Mouse (Mus musculus): ENCODE results near the gene Ankrd11. TPM values are rescaled to one million over a fixed set of nuclear protein-coding genes. Genes with fewer than 3 reads are reported as not detected.

Ankrd11 gene
- polyA plus RNA-seq, 1 experiment from 2014 or later = 46.5 TPM

DNA sequence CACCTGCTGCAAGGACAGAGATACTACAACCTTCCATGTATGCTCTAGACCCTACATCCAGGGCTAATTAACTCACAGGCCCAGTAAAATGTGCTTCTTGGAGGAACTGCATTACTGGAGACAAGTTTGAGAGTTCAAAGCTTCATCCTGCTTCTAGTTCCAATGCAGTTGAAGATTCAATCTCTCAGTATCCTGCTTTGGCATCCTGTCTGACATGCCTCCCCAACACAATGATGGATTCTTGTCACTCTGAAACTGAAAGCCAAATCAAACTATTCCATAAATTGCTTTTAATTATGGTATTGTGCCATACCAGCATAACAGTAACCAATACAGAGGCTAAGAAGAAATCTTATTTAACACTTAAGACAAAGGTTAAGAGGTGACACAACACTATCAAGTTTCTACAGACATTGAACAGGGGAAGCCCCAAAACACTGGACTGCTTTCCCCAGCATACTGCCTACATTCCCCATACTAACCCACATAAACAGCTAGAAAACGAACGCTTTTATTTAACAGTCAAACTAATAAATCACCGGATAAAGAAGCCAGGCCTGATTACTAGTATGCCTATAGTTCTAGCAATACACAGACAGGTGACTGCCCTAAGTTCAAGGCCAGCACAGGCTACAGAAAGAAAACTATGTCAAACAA is 72.0 kb downstream of the Ankrd11 start:
- Histone ChIP-seq H3K27me3 (replicated peaks; ENCODE audit: insufficient read depth, low read length) (no peaks in the 10 kb centered on the region), H3K9ac (replicated peaks; ENCODE audit: low read depth) (no peak overlapping the region), H3K27ac (ENCODE audit: low read length) (no peak overlapping the region), H3K36me3 (ENCODE audit: insufficient read depth, low read length) (no peaks in the 10 kb centered on the region), H3K4me3 (ENCODE audit: low read depth, low read length) (no peak overlapping the region), H3K4me2 (replicated peaks; ENCODE audit: low read depth, low read length) (no peak overlapping the region), H3K9me3 (ENCODE audit: low read length) (no peaks in the 10 kb centered on the region), H3K4me1 (ENCODE audit: insufficient read depth, low read depth, low read length) (no peaks in the 10 kb centered on the region)
- DNase-seq (ENCODE audit: low spot score) (no peak), ATAC-seq (no peak)
- 91% methylated on average over 3 of the region's 3 CpGs for WGBS
- TF ChIP-seq CTCF (IDR thresholded peaks at IDR 0.05) (no peak), EP300 (IDR thresholded peaks at IDR 0.05) (no peak)

- H3K9ac ChIP-seq (replicated peaks; ENCODE audit: low read depth) = no peak overlapping the region
- WGBS = 77% methylated on average over 3 of the region's 3 CpGs
- TF ChIP-seq CTCF (IDR thresholded peaks at IDR 0.05) = no peak
- no peak for TF ChIP-seq EP300 (IDR thresholded peaks at IDR 0.05)
- H3K27ac ChIP-seq (ENCODE audit: low read length) = no peak overlapping the region
- H3K4me1 ChIP-seq (ENCODE audit: insufficient read depth, low read depth, low read length) = no peaks in the 10 kb centered on the region
- H3K9me3 ChIP-seq (ENCODE audit: low read length) = no peaks in the 10 kb centered on the region
- 0 out of 2 replicates have a peak, but pooled peaks cover 3% of the 10 kb centered on the region for H3K36me3 ChIP-seq (ENCODE audit: insufficient read depth, low read length)
- H3K4me3 ChIP-seq (ENCODE audit: low read depth, low read length) = no peak overlapping the region
- no peaks in the 10 kb centered on the region for H3K27me3 ChIP-seq (replicated peaks; ENCODE audit: insufficient read depth, low read length)
- DNase-seq (ENCODE audit: low spot score) = no peak
- no peak overlapping the region for H3K4me2 ChIP-seq (replicated peaks; ENCODE audit: low read depth, low read length)
- no peak for ATAC-seq
These were observed 73.9 kb downstream of the Ankrd11 start for GRCm38 (mm10) chr8:122968145-122968544.

DNA sequence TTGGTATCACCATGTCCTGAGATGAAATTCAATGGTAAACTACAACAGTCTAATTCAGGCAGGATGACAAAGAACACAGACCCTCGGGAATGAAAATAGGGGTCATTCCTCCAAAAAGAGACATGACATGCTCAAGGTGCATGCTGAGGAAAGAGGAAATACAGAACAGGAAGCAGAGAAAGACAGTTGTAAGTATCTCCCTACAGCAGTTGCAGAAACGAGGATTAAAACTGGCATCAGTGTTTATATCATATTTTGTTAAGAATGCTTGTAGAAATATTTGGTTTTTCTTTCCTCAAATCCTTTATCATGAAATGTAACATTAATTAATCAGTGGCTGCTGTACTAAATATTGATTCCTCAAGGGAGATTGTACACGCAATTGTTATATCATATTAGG is 75.4 kb downstream of the Ankrd11 start:
- Histone ChIP-seq H3K9me3 (ENCODE audit: low read length) (no peaks in the 10 kb centered on the region), H3K9ac (replicated peaks; ENCODE audit: low read depth) (no peak overlapping the region), H3K4me2 (replicated peaks; ENCODE audit: low read depth, low read length) (no peak overlapping the region), H3K4me3 (ENCODE audit: low read depth, low read length) (no peak overlapping the region), H3K4me1 (ENCODE audit: insufficient read depth, low read depth, low read length) (peaks cover 10% of the 10 kb centered on the region; the same call in 1 of the 2 replicates), H3K27ac (ENCODE audit: low read length) (no peak overlapping the region), H3K27me3 (replicated peaks; ENCODE audit: insufficient read depth, low read length) (no peaks in the 10 kb centered on the region), H3K36me3 (ENCODE audit: insufficient read depth, low read length) (0 out of 2 replicates have a peak, but pooled peaks cover 3% of the 10 kb centered on the region)
- ATAC-seq = no peak
- DNase-seq (ENCODE audit: low spot score) = no peak
- TF ChIP-seq CTCF (IDR thresholded peaks at IDR 0.05) (no peak), EP300 (IDR thresholded peaks at IDR 0.05) (no peak)
- 66% methylated on average over 3 of the region's 3 CpGs for WGBS

- ATAC-seq (no peak), DNase-seq (ENCODE audit: low spot score) (no peak)
- no peak overlapping the region for H3K9ac ChIP-seq (replicated peaks; ENCODE audit: low read depth)
- H3K36me3 ChIP-seq (ENCODE audit: insufficient read depth, low read length) = 0 out of 2 replicates have a peak, but pooled peaks cover 3% of the 10 kb centered on the region
- peak overlapping the region; percentile 6; the same call in 1 of the 2 replicates for H3K27ac ChIP-seq (ENCODE audit: low read length)
- 45% methylated on average over 5 of the region's 5 CpGs for WGBS
- no peak overlapping the region for H3K4me3 ChIP-seq (ENCODE audit: low read depth, low read length)
- H3K4me1 ChIP-seq (ENCODE audit: insufficient read depth, low read depth, low read length) = peaks cover 20% of the 10 kb centered on the region; the same call in 1 of the 2 replicates
- no peaks in the 10 kb centered on the region for H3K9me3 ChIP-seq (ENCODE audit: low read length)
- no peak for TF ChIP-seq CTCF (IDR thresholded peaks at IDR 0.05)
- no peak for TF ChIP-seq EP300 (IDR thresholded peaks at IDR 0.05)
- H3K27me3 ChIP-seq (replicated peaks; ENCODE audit: insufficient read depth, low read length) = no peaks in the 10 kb centered on the region
- no peak overlapping the region for H3K4me2 ChIP-seq (replicated peaks; ENCODE audit: low read depth, low read length)
These were observed 80.0 kb downstream of the Ankrd11 start for GRCm38 (mm10) chr8:122962046-122962445.

DNA sequence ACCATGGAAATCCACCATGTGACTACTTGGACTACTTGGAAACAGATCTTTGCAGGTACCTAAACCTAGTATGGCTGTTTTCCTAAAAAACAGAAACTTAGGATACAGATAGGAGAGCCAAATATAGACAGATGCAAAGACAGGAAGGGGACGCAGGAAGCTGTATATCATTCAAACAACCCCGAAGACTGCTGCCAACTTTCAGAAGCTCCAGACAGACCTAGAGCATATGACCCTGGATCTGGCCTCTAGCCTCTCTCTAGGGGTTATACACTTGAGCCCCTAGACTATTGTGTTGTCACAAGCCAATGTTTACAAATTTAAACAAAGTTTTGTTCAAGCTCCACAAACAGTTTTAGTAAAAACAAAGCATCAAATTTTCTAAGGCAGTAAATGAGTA is 80.6 kb downstream of the Ankrd11 start:
- TF ChIP-seq EP300 (IDR thresholded peaks at IDR 0.05) (no peak), CTCF (IDR thresholded peaks at IDR 0.05) (no peak)
- ATAC-seq = peak; percentile 40; the same call in 1 of the 2 replicates
- Histone ChIP-seq H3K4me2 (replicated peaks; ENCODE audit: low read depth, low read length) (no peak overlapping the region), H3K27ac (ENCODE audit: low read length) (0 out of 2 replicates have a peak overlapping the region, but pooled peaks have one; percentile 11), H3K9me3 (ENCODE audit: low read length) (no peaks in the 10 kb centered on the region), H3K36me3 (ENCODE audit: insufficient read depth, low read length) (0 out of 2 replicates have a peak, but pooled peaks cover 3% of the 10 kb centered on the region), H3K9ac (replicated peaks; ENCODE audit: low read depth) (no peak overlapping the region), H3K27me3 (replicated peaks; ENCODE audit: insufficient read depth, low read length) (no peaks in the 10 kb centered on the region), H3K4me1 (ENCODE audit: insufficient read depth, low read depth, low read length) (peaks cover 20% of the 10 kb centered on the region; the same call in 1 of the 2 replicates), H3K4me3 (ENCODE audit: low read depth, low read length) (no peak overlapping the region)
- no peak for DNase-seq (ENCODE audit: low spot score)
- 24% methylated on average over 2 of the region's 2 CpGs for WGBS

GRCm38 (mm10) chr8:122960932-122961331 is 81.1 kb downstream of the Ankrd11 start:
- DNase-seq (ENCODE audit: low spot score) = no peak

More at GRCm38 (mm10) chr8:122960932-122961331, 81.1 kb downstream of the Ankrd11 start:
- Histone ChIP-seq H3K4me1 (ENCODE audit: insufficient read depth, low read depth, low read length) (peaks cover 20% of the 10 kb centered on the region; the same call in 1 of the 2 replicates), H3K27me3 (replicated peaks; ENCODE audit: insufficient read depth, low read length) (no peaks in the 10 kb centered on the region), H3K4me3 (ENCODE audit: low read depth, low read length) (no peak overlapping the region), H3K9ac (replicated peaks; ENCODE audit: low read depth) (no peak overlapping the region), H3K27ac (ENCODE audit: low read length) (0 out of 2 replicates have a peak overlapping the region, but pooled peaks have one; percentile 11), H3K36me3 (ENCODE audit: insufficient read depth, low read length) (0 out of 2 replicates have a peak, but pooled peaks cover 3% of the 10 kb centered on the region), H3K4me2 (replicated peaks; ENCODE audit: low read depth, low read length) (no peak overlapping the region; the same call in 1 of the 2 replicates), H3K9me3 (ENCODE audit: low read length) (no peaks in the 10 kb centered on the region)
- TF ChIP-seq CTCF (IDR thresholded peaks at IDR 0.05) (no peak), EP300 (IDR thresholded peaks at IDR 0.05) (no peak)
- 7% methylated on average over 1 of the region's 1 CpGs for WGBS
- peak; percentile 62 for ATAC-seq
